Mouse (Mus musculus) gonadal fat pad, adult 2 months (tissue): ENCODE measurements around the gene Kcnj4. TPM values are rescaled to one million over a fixed set of nuclear protein-coding genes. Genes with fewer than 3 reads are reported as not detected.

ENCODE experiments used
- polyA plus RNA-seq: library from polyadenylated mRNA; depleted of rRNA; stranded (reverse); fragments of >200 nt; gene quantifications from 2 replicates; pipeline ENCODE4 v1.2.3, GENCODE M21; 2012; rRNA removed

The Kcnj4 gene
- polyA plus RNA-seq, 1 experiment: not detected

Other genes starting within 250 kb of the Kcnj4 start
- 1.3 and 1.9 TPM in 2 replicates for gene Baiap2l2, start 219.7 kb downstream of the Kcnj4 start, polyA plus RNA-seq
- gene Pla2g6, start 176.9 kb downstream of the Kcnj4 start, polyA plus RNA-seq: 40.8 and 44.8 TPM in 2 replicates
- gene Maff, start 158.6 kb downstream of the Kcnj4 start, polyA plus RNA-seq: 3.1 and 3.7 TPM in 2 replicates
- gene Tmem184b, start 101.7 kb downstream of the Kcnj4 start, polyA plus RNA-seq: 76.1 and 82.9 TPM in 2 replicates
- 77.4 and 101 TPM in 2 replicates for gene Csnk1e, start 49.7 kb downstream of the Kcnj4 start, polyA plus RNA-seq
- gene Kdelr3, start 11.2 kb upstream of the Kcnj4 start, polyA plus RNA-seq: 22.5 and 28.6 TPM in 2 replicates
- gene Ddx17, start 41.5 kb upstream of the Kcnj4 start, polyA plus RNA-seq: 342 and 345 TPM in 2 replicates
- gene Dmc1, start 99.9 kb upstream of the Kcnj4 start, polyA plus RNA-seq: 0.41 and 0.50 TPM in 2 replicates
- 2.6 and 2.7 TPM in 2 replicates for gene Fam227a, start 153.7 kb upstream of the Kcnj4 start, polyA plus RNA-seq
- 8.6 and 16.0 TPM in 2 replicates for gene Cby1, start 154.0 kb upstream of the Kcnj4 start, polyA plus RNA-seq
- 44.6 and 54.0 TPM in 2 replicates for gene Tomm22, start 165.6 kb upstream of the Kcnj4 start, polyA plus RNA-seq
- 23.7 and 24.3 TPM in 2 replicates for gene Josd1, start 182.7 kb upstream of the Kcnj4 start, polyA plus RNA-seq
- gene Gtpbp1, start 185.6 kb upstream of the Kcnj4 start, polyA plus RNA-seq: 27.7 and 37.8 TPM in 2 replicates
- gene Sun2, start 237.3 kb upstream of the Kcnj4 start, polyA plus RNA-seq: 72.1 and 91.4 TPM in 2 replicates